Mouse (Mus musculus) thymus, postnatal 25 days (tissue): ENCODE results near the gene Hist2h2ac.

Experiments used
- DNase-seq: peaks from one replicate; pipeline ENCODE4 v3.0.0; 2022

Hist2h2ac gene

DNA sequence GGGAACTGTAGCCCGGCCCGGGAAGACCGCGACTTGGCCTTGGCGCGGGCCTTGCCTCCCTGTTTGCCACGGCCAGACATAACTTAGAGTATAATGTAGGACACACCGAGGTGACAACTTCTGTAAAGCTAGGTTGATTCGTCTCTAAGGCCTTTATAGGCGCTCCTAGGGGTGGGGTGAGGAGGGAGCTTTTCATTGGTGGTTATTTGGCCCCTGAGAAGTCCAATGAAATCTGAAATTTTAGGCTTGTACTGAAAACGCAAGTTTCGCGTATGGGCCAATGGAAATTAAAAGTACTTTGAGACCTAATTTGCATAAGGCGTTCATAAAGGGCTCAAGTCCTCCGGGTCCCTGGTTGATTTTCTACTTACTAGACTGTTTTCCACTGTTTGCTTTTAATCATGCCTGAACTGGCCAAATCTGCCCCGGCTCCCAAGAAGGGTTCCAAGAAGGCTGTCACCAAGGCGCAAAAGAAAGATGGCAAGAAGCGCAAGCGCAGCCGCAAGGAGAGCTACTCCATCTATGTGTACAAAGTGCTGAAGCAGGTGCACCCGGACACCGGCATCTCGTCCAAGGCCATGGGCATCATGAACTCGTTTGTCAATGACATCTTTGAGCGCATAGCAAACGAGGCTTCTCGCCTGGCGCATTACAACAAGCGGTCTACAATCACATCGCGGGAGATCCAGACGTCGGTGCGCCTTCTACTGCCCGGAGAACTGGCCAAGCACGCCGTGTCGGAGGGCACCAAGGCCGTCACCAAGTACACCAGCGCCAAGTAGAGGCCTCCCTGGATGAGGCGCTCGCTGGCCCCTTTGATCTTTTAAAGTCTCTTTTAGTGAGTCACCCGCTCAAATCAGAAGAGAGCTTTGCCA lies at the start of gene Hist2h2ac, which contains the start of gene Hist2h2be:
Gene Hist2h2ac, minus strand, starts transcription at position 116 of the 875 bp plus-strand sequence.
Gene Hist2h2be, plus strand, starts transcription at position 355 of the 875 bp plus-strand sequence.
- peak; percentile 91 for DNase-seq

GRCm38 (mm10) chr3:96269511-96270474 lies 49.1 kb upstream of the Hist2h2ac start, which contains the start of gene Hist2h2bb:
Hist2h2bb (plus strand) TSS chr3:96269752.
- DNase-seq = peak; percentile 93

- peak; percentile 56 for DNase-seq
Measured at GRCm38 (mm10) chr3:96268776-96269378, 48.2 kb upstream of the Hist2h2ac start.

DNA sequence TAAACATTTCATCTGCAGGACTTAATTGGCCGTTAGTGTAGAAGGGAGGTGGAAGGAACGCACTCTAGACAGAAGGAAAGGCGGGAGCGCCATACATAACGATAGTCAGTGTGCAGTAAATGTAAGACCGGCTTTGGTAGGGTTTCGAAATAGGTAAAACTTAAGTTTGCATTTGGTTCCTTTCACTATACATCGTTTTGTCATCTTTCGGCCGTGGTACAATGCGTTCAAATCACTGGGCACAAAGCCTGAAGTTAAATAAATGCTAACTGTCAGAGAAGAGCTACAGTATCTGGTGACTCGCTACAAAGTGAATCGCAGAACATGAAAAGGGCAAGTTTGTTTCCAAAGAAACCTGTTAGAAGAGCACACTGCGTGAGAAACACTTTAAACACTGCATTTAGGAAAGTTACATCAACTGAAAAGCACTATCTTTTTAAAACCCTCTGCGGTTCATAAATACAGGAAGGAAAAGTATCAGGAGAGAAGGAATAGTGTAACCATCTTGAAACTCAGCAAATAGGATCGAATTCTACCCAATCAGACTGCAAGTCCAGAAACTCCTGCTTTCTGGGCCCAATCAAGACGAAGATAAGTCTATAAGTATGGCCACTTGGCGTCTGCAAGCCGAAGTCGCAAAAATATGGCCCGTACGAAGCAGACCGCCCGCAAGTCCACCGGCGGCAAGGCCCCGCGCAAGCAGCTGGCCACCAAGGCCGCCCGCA lies 47.5 kb upstream of the Hist2h2ac start, which contains the start of gene Hist2h3b:
Gene Hist2h3b, plus strand, starts transcription at position 604 of the 725 bp plus-strand sequence.
- DNase-seq = peak; percentile 85

DNA sequence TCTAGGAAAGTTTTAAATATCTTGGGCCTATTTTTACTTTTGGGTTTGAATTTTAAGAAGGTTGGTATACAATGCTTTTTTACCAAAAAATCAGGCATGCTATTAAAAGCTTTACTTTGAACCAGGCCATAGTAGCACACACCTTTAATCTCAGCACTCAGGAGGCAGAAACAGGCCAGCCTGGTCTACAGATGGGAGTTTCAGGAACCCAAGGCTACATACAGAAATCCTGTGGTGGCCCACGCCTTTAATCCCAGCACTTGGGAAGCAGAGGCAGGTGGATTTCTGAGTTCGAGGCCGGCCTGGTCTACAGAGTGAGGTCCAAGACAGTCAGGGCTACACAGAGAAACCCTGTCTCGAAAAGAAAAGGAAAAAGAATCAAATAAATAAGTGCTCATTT lies 46.9 kb upstream of the Hist2h2ac start:
- no peak for DNase-seq

- DNase-seq = no peak
Measured at GRCm38 (mm10) chr3:96266132-96266710, 45.5 kb upstream of the Hist2h2ac start.

DNA sequence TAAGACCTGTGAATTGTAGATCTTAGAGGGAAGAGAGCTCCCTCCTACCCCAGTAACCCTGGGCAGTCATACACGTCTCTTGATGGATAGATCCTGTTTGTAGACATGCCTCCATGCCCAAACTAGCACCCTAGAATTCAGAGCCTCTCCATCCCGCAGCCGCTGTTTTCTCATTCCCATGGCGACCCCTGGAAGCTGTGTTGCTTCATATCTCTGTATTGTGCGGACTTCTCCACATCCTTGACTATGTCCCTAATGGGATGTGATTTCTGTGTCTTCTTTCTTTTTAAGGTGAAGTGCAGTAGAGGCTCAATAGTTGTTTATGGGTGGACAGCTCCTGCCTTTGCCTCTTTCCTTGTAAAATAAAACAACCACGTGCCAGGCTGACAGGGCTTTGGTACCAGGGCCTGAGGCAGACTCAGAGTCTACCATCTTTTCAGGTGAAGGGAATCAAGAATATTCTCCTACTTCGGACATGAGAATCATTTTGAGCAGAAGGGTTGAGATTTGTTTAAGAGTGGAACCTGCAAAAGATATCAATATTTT lies 43.8 kb upstream of the Hist2h2ac start:
- DNase-seq = peak; percentile 42

GRCm38 (mm10) chr3:96263558-96264403 lies 43.1 kb upstream of the Hist2h2ac start:
- DNase-seq = peak; percentile 65

DNA sequence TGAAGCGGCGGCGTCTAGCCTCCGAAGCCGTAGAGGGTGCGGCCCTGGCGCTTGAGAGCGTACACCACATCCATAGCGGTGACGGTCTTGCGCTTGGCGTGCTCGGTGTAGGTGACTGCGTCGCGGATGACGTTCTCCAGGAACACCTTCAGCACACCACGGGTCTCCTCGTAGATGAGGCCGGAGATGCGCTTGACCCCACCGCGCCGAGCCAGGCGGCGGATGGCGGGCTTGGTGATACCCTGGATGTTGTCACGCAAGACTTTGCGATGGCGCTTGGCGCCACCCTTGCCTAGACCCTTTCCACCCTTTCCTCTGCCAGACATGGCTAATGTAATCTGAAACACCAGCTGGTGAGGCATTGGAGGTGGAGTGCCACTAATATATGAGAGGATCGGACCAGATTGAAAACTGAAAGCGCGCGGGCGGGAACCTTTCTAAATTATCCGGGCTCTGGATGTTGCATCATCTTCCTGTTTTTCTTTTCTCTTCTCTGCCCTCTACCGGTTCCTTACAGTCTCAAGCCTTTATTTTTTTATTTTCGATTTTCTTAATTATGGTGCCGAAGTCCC lies 42.4 kb upstream of the Hist2h2ac start, which contains the start of gene Hist2h4:
Gene Hist2h4, minus strand, starts transcription at position 333 of the 572 bp plus-strand sequence.
- peak; percentile 96 for DNase-seq

- DNase-seq = peak; percentile 60
Measured at GRCm38 (mm10) chr3:96262216-96262875, 41.7 kb upstream of the Hist2h2ac start.

DNA sequence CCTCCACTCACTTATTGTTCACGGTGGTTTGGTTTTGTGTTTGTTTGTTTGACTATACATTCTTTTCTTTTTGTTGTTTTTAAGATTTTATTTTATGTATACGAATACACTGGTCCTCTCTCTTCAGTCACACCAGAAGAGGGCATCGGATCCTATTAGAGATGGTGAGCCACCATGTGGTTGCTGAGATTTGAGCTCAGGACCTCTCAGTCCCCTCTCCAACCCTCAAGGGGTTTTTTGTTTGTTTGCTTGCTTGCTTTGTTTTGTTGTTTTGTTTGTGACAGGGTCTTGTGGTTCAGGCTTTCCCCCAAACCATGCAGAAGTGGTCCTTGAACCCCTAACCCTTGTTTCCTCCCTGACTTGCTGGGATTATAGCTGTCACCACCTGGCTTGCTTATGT lies 40.9 kb upstream of the Hist2h2ac start:
- DNase-seq = no peak

- DNase-seq = no peak
Measured at GRCm38 (mm10) chr3:96260220-96260619, 39.5 kb upstream of the Hist2h2ac start.

GRCm38 (mm10) chr3:96257190-96257589 lies 36.5 kb upstream of the Hist2h2ac start:
- DNase-seq = no peak

DNA sequence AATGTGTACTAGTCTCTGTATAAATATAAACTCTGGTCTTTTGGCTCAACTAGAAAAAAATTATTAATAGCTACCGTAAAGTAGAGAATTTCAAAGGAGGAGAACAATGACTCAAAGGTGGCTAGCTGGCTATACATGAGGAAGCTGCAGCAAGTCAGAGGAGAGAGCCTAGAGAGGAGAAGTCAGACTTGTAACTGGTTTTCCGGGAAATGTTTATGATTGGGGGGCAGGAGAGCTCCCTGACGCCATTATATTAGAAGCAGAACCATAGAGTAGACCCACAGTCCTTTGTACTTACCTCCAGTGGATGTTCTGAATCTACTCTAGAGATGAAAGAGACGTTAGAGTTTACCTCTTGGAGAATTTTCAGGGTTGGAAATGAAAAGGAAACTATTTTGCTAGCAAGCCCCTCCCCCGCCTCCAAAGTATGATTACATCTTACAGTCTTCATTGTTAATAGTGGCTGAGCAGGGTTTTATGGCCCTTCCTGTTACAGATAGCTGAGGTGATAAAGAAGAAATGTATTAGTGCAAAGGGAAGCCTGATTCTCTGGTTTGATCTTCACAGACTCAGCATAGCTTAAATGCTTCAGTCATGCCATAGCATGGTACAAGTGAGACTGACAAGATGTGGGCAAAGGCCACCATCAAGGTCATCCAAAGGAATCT lies 35.4 kb upstream of the Hist2h2ac start:
- DNase-seq = no peak

GRCm38 (mm10) chr3:96254683-96255355 lies 34.1 kb upstream of the Hist2h2ac start:
- no peak for DNase-seq

DNA sequence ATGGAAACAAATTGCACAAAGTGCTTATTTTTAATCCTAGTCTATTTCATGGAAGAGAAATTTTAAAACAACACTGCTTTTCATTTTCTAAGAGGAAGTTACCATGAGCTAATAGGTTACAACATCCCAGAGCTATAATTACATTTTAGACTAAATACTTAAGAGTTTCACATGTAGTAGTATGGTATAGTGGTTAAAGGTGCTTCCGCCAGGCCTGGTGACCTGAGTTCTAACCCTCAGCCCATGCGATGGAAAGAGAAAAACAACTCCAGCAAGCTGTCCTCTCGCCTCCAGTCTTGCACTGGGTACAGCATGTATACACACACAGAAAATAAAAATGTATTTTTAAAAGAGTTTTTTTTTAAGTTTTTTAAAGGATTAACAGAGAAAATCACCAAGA lies 31.1 kb upstream of the Hist2h2ac start:
- no peak for DNase-seq

DNA sequence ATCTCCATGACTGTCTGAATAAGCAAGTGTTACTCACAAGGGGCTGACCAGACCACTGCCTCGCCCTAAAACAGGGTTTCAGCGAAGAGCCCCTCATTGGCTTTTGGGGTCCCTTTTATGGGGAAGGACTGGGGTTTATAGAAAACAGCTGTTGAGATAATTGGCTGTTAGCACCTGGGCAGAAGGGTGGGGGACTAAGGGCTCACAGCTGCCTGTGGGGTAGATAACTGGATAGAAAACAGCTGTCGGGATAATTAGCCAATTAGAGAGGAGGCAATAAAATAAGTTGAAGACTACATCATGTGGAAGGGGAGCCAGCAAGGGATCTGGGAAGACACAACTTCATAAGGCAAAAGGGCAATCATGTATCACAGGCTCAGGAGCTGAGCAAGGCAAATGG lies 30.2 kb upstream of the Hist2h2ac start:
- DNase-seq = no peak

- DNase-seq = no peak
Measured at GRCm38 (mm10) chr3:96249034-96249345, 28.3 kb upstream of the Hist2h2ac start.
